ENCODE assay signal across 11 mouse cellular contexts in the genomic region with DNA sequence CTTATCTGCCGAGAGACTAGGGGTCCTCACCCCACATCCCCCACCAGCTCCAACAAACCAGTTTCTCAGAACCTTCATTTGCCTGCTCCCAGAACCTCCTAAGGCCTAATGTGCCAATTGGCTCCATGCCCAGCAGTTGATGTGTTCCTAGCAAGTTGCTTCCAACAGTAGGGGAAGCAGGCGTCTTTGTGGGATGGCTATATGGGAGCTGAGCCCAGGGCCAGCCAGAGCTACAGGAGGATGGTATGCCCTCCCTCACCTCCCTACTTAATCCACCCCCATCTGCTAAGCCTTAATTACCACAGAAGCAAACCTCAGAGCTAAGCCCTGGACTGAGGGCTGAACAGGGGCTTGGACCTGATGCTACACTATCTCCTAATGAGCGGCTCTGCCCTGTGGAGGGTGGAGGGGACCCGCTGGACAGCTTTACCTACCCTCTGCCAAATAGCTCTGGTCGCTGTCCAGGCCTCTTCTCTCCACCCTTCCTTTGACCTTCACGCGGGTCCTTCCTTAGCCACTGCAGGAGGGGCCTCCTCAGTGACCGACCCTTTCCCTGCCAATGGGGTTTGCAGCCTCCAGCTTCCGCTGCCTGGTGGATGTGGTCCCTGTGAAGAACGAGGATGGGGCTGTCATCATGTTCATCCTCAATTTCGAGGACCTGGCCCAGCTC. TPM values are rescaled to one million over a fixed set of nuclear protein-coding genes. Genes with fewer than 3 reads are reported as not detected.
DNase-seq lines count a peak whose midpoint lies in the region; ATAC-seq and TF ChIP-seq lines count a peak whose summit lies in the region.
"Had no signal": no experiment of that assay in that cellular context is flagged by ENCODE, and none has a peak within 500 bp of the region (broad histone marks: within the 10 kb centered on the region; RNA-seq: fewer than 3 reads in every experiment).

No protein-coding gene starts in this region.

- TF ChIP-seq POLR2A in thymus, adult 2 months (IDR thresholded peaks at IDR 0.05; ENCODE audit: control insufficient read depth, extremely low read depth, insufficient read depth, low read length, poor library complexity): no peak

- H3K4me1 ChIP-seq in thymus, adult 2 months (replicated peaks; ENCODE audit: control insufficient read depth, insufficient read depth, low read length): no peaks in the 10 kb centered on the region
- H3K4me1 ChIP-seq in liver, postnatal 0 days (ENCODE audit: insufficient read depth): no peaks in the 10 kb centered on the region

- H3K9ac ChIP-seq in liver, postnatal 0 days (replicated peaks): no peak overlapping the region
- H3K9ac ChIP-seq: liver, embryonic 14.5 days had no signal

- H3K4me2 ChIP-seq in liver, postnatal 0 days (ENCODE audit: low read depth, low read length): no peak overlapping the region

- H3K27ac ChIP-seq in thymus, adult 2 months (ENCODE audit: control insufficient read depth, insufficient read depth, low read length): no peak overlapping the region
- H3K27ac ChIP-seq in liver, postnatal 0 days (ENCODE audit: low read depth): no peak overlapping the region
- H3K27ac ChIP-seq: liver, embryonic 14.5 days had no signal

- no peaks in the 10 kb centered on the region for H3K27me3 ChIP-seq in thymus, adult 2 months (ENCODE audit: control insufficient read depth, insufficient read depth, low read length)
- peaks cover 86% of the 10 kb centered on the region for H3K27me3 ChIP-seq in liver, postnatal 0 days (ENCODE audit: insufficient read depth, low read length)

- no peak for TF ChIP-seq CTCF in thymus, adult 2 months (IDR thresholded peaks at IDR 0.05; ENCODE audit: borderline replicate concordance, control insufficient read depth, extremely low read depth, insufficient read depth, low read length, poor library complexity)
- no peak for TF ChIP-seq CTCF in liver, postnatal 0 days (IDR thresholded peaks at IDR 0.05; ENCODE audit: low read depth)

- no peaks in the 10 kb centered on the region for H3K9me3 ChIP-seq in liver, postnatal 0 days (ENCODE audit: low read length)

- 77% methylated on average over 11 of the region's 11 CpGs for WGBS in thymus, adult 2 months
- 57% methylated on average over 11 of the region's 11 CpGs for WGBS in liver, postnatal 0 days (ENCODE audit: insufficient replicate concordance)

- peak; percentile 32 for DNase-seq in cerebellum, adult 8-10 months
- DNase-seq in left cerebral cortex, postnatal 10 days (ENCODE audit: extremely low spot score in 1 of 2, low spot score in 2 of 2): peak; percentile 56 to 76
- no peak for DNase-seq in left cerebral cortex, adult 8-10 months (ENCODE audit: low spot score in 2 of 2)
- DNase-seq in cerebellum, postnatal 25 days: peak; percentile 62 to 80
- peak; percentile 69 for DNase-seq in lung, postnatal 10 days
- DNase-seq in thymus, adult 2 months: no peak
- no peak for DNase-seq in liver, postnatal 0 days

- TF ChIP-seq EP300 in liver, postnatal 0 days (IDR thresholded peaks at IDR 0.05; ENCODE audit: low read depth): no peak

- H3K36me3 ChIP-seq in thymus, adult 2 months (ENCODE audit: control insufficient read depth, insufficient read depth, low read length): no peaks in the 10 kb centered on the region
- no peaks in the 10 kb centered on the region for H3K36me3 ChIP-seq in liver, postnatal 0 days (replicated peaks; ENCODE audit: insufficient read depth, low read length)

- H3K4me3 ChIP-seq in thymus, adult 2 months (ENCODE audit: control insufficient read depth, insufficient read depth, low read length): no peak overlapping the region
- no peak overlapping the region for H3K4me3 ChIP-seq in liver, postnatal 0 days (ENCODE audit: low read depth, low read length)

- intact Hi-C loops in left cerebral cortex, postnatal 10 days (cut with DNase I): no loop called here

- no peak for ATAC-seq in cerebellum, adult (ENCODE audit: insufficient number of reproducible peaks, low FRiP score, low TSS enrichment)
- ATAC-seq in liver, postnatal 0 days: no peak

RNA-seq across cellular contexts. Expression of gene Kcnh6, which starts 5.8 kb away (rescaled TPM):
- total RNA-seq in left cerebral cortex, postnatal 10 days (2021): 1 to 10 TPM; 1.6 to 1.9 TPM
- 1 to 10 TPM; 1.9 to 2.6 (median 2.2) TPM for total RNA-seq in left cerebral cortex, adult 8-10 months (2022)
- 3.9 and 4.3 TPM in 2 replicates for polyA plus RNA-seq in thymus, adult 2 months (2012; rRNA removed)
- 0.02 TPM in 1 of 2 replicates, not detected in the other for polyA plus RNA-seq in liver, postnatal 0 days (2015; fragmentation: Nextera tagmentation; extraction: Ambion mirVana)

RNA-seq across cellular contexts. Expression of gene Ace3, which starts 19.2 kb away (rescaled TPM):
- not detected for total RNA-seq in left cerebral cortex, postnatal 10 days (2021)
- total RNA-seq in left cerebral cortex, adult 8-10 months (2022): not detected
- not detected in 2 replicates for polyA plus RNA-seq in thymus, adult 2 months (2012; rRNA removed)
- not detected in 2 replicates for polyA plus RNA-seq in liver, postnatal 0 days (2015; fragmentation: Nextera tagmentation; extraction: Ambion mirVana)
- total RNA-seq: gastrocnemius, postnatal 4 days had no signal
- polyA plus RNA-seq: liver, embryonic 14.5 days; spleen, adult 2 months had no signal

RNA-seq across cellular contexts. Expression of gene Dcaf7, which starts 23.0 kb away (rescaled TPM):
- 100 to 1,000 TPM; 228 to 235 TPM for total RNA-seq in left cerebral cortex, postnatal 10 days (2021)
- 100 to 1,000 TPM; 126 to 137 (median 132) TPM for total RNA-seq in left cerebral cortex, adult 8-10 months (2022)
- polyA plus RNA-seq in thymus, adult 2 months (2012; rRNA removed): 79.1 and 85.0 TPM in 2 replicates
- 18.6 and 20.6 TPM in 2 replicates for polyA plus RNA-seq in liver, postnatal 0 days (2015; fragmentation: Nextera tagmentation; extraction: Ambion mirVana)

RNA-seq across cellular contexts. Expression of gene Ace, which starts 45.9 kb away (rescaled TPM):
- 10 to 100 TPM in 1 of 2 experiments, 1 to 10 TPM in 1; 7.5 to 10.6 TPM for total RNA-seq in left cerebral cortex, postnatal 10 days (2021)
- total RNA-seq in left cerebral cortex, adult 8-10 months (2022): 10 to 100 TPM; 18.6 to 24.5 (median 20.5) TPM
- 8.0 and 10.2 TPM in 2 replicates for polyA plus RNA-seq in thymus, adult 2 months (2012; rRNA removed)
- 0.07 and 0.09 TPM in 2 replicates for polyA plus RNA-seq in liver, postnatal 0 days (2015; fragmentation: Nextera tagmentation; extraction: Ambion mirVana)

RNA-seq across cellular contexts. Expression of gene Taco1, which starts 52.2 kb away (rescaled TPM):
- total RNA-seq in left cerebral cortex, postnatal 10 days (2021): 10 to 100 TPM; 14.0 TPM
- 10 to 100 TPM; 16.1 to 18.2 (median 17.2) TPM for total RNA-seq in left cerebral cortex, adult 8-10 months (2022)
- polyA plus RNA-seq in thymus, adult 2 months (2012; rRNA removed): 14.9 and 18.4 TPM in 2 replicates
- 5.5 and 5.6 TPM in 2 replicates for polyA plus RNA-seq in liver, postnatal 0 days (2015; fragmentation: Nextera tagmentation; extraction: Ambion mirVana)

Comparison
In these comparisons a context has a peak if more than half of its experiments do, and no peak if none do; other contexts are left out.
1. DNase-seq: peak in cerebellum, adult 8-10 months (single experiment), left cerebral cortex, postnatal 10 days (2 of 2), cerebellum, postnatal 25 days (2 of 2) and lung, postnatal 10 days (single experiment); none in left cerebral cortex, adult 8-10 months (0 of 2), thymus, adult 2 months (single experiment) and liver, postnatal 0 days (single experiment).